ENCODE assay signal across 8 mouse cellular contexts in the genomic region with DNA sequence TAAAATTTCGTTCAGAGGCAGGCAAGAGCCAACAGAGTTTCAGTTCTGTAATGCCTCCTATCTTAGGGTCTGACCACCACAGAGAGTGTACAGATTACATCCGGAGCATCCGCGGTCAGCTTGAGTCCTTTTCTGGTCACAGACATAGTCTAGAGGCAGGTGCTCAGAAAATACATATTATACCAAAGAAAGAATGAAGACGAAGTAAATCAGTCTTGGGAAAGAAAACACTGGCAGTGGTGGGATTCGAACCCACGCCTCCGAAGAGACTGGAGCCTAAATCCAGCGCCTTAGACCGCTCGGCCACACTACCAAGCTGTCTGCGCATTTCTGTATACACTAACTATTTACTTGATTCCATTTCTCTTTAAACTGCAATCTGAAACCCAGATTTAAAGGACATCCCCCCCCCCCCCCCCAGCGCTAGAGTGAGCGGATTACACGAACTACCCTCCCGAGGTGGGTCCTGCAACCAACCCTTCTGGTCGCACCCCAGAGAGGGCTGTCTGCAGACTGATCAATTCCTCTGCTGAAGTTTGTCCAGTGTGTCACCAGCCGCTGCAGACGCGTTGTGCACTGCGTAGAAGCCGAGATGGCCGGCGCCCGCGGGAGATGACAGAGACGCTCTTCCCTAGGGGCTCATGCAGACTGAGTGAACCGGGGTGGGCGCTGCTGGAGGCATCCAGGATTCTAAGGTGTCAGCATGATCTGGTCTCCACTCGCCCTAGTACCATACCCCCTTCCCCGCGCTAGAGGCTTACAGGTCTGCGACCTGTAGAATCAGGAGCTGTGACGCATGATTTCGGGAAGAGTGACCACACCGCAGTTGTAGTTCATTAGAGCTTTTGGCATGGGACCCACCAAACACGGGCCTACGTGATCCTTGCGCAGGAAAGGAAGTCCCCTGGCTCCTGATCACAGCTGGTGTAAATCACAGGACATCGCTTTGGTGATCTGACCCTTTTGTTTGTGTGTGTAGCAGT. TPM values are rescaled to one million over a fixed set of nuclear protein-coding genes. Genes with fewer than 3 reads are reported as not detected.
DNase-seq lines count a peak whose midpoint lies in the region; ATAC-seq and TF ChIP-seq lines count a peak whose summit lies in the region.

No protein-coding gene starts in this region.

- no peak for TF ChIP-seq CTCF in cortical plate, adult 2 months (IDR thresholded peaks at IDR 0.05; ENCODE audit: extremely low read depth, insufficient read depth, low read length)

- peak overlapping the region; percentile 68 for H3K4me2 ChIP-seq in liver, embryonic 15.5 days

- peak; percentile 76 for DNase-seq in CD4-positive helper T cell, adult 2 months (ENCODE audit: low read depth, low spot score)
- peak; percentile 81 for DNase-seq in ZHBTc4 (ENCODE audit: low read depth, low spot score)
- peak; percentile 70 to 81 for DNase-seq in heart, adult 9 months (ENCODE audit: low spot score in 2 of 2)
- DNase-seq in kidney, adult 8-10 months, result peak; percentile 47 to 73
- peak; percentile 75 to 77 for DNase-seq in natural killer cell, adult 2 months (ENCODE audit: low spot score in 2 of 2)
- DNase-seq in thymus, postnatal 0 days (ENCODE audit: low spot score), result peak; percentile 68

- H3K9ac ChIP-seq in liver, embryonic 15.5 days, result peak overlapping the region; percentile 40; the same call in 1 of the 2 replicates

- H3K4me1 ChIP-seq in cortical plate, adult 2 months (ENCODE audit: control insufficient read depth, insufficient read depth, low read length), result no peaks in the 10 kb centered on the region; the same call in 1 of the 2 replicates
- H3K4me1 ChIP-seq in liver, embryonic 15.5 days (replicated peaks), result peaks cover 55% of the 10 kb centered on the region

- no peak for TF ChIP-seq POLR2A in cortical plate, adult 2 months (IDR thresholded peaks at IDR 0.05; ENCODE audit: extremely low read depth, insufficient read depth, low read length)

- 0 out of 2 replicates have a peak overlapping the region, but pooled peaks have one; percentile 57 for H3K27ac ChIP-seq in cortical plate, adult 2 months (ENCODE audit: insufficient read depth, low read length)
- H3K27ac ChIP-seq in liver, embryonic 15.5 days (replicated peaks), result no peak overlapping the region

- H3K4me3 ChIP-seq in cortical plate, adult 2 months (ENCODE audit: insufficient read depth, low read length), result peak overlapping the region; percentile 85
- H3K4me3 ChIP-seq in liver, embryonic 15.5 days (replicated peaks), result peak overlapping the region; percentile 57

- H3K27me3 ChIP-seq in liver, embryonic 15.5 days, result peaks cover 49% of the 10 kb centered on the region

- peak; percentile 56 for ATAC-seq in liver, embryonic 15.5 days (ENCODE audit: insufficient read depth)

- no peaks in the 10 kb centered on the region for H3K9me3 ChIP-seq in liver, embryonic 15.5 days (replicated peaks)

- 1% methylated on average over 40 of the region's 40 CpGs for WGBS in liver, embryonic 15.5 days (ENCODE audit: insufficient replicate concordance)

- H3K36me3 ChIP-seq in liver, embryonic 15.5 days (replicated peaks), result no peaks in the 10 kb centered on the region

RNA-seq across cellular contexts. Expression of a gene that starts 8.0 kb away (rescaled TPM):
- 31.6 and 34.1 TPM in 2 replicates for polyA plus RNA-seq in cortical plate, adult 2 months (2012; rRNA removed)
- 23.0 and 23.7 TPM in 2 replicates for polyA plus RNA-seq in liver, embryonic 15.5 days (2015; fragmentation: Nextera tagmentation; extraction: Ambion mirVana)
- polyA plus RNA-seq in thymus, postnatal 0 days (2015; fragmentation: Nextera tagmentation; extraction: Ambion mirVana), result 29.9 and 32.1 TPM in 2 replicates

RNA-seq across cellular contexts. Expression of a gene that starts 8.1 kb away (rescaled TPM):
- polyA plus RNA-seq in cortical plate, adult 2 months (2012; rRNA removed), result 6.9 and 8.1 TPM in 2 replicates
- polyA plus RNA-seq in liver, embryonic 15.5 days (2015; fragmentation: Nextera tagmentation; extraction: Ambion mirVana), result 6.8 and 7.4 TPM in 2 replicates
- polyA plus RNA-seq in thymus, postnatal 0 days (2015; fragmentation: Nextera tagmentation; extraction: Ambion mirVana), result 5.0 and 6.0 TPM in 2 replicates

RNA-seq across cellular contexts. Expression of a gene that starts 8.7 kb away (rescaled TPM):
- polyA plus RNA-seq in cortical plate, adult 2 months (2012; rRNA removed), result not detected in 2 replicates
- polyA plus RNA-seq in liver, embryonic 15.5 days (2015; fragmentation: Nextera tagmentation; extraction: Ambion mirVana), result not detected in 2 replicates
- polyA plus RNA-seq in thymus, postnatal 0 days (2015; fragmentation: Nextera tagmentation; extraction: Ambion mirVana), result not detected in 2 replicates

RNA-seq across cellular contexts. Expression of a gene that starts 25.4 kb away (rescaled TPM):
- 0.30 TPM in 1 of 2 replicates, not detected in the other for polyA plus RNA-seq in cortical plate, adult 2 months (2012; rRNA removed)
- polyA plus RNA-seq in liver, embryonic 15.5 days (2015; fragmentation: Nextera tagmentation; extraction: Ambion mirVana), result 1.2 and 1.7 TPM in 2 replicates
- 0.33 and 0.36 TPM in 2 replicates for polyA plus RNA-seq in thymus, postnatal 0 days (2015; fragmentation: Nextera tagmentation; extraction: Ambion mirVana)

RNA-seq across cellular contexts. Expression of a gene that starts 31.3 kb away (rescaled TPM):
- not detected in 2 replicates for polyA plus RNA-seq in cortical plate, adult 2 months (2012; rRNA removed)
- not detected in 2 replicates for polyA plus RNA-seq in liver, embryonic 15.5 days (2015; fragmentation: Nextera tagmentation; extraction: Ambion mirVana)
- not detected in 2 replicates for polyA plus RNA-seq in thymus, postnatal 0 days (2015; fragmentation: Nextera tagmentation; extraction: Ambion mirVana)
